Mouse (Mus musculus): ENCODE results near the gene Ankrd27. TPM values are rescaled to one million over a fixed set of nuclear protein-coding genes. Genes with fewer than 3 reads are reported as not detected.

Gene Ankrd27
- total RNA-seq, 2 experiments from 2014 or later, result 30.5 to 32.1 TPM

- peak in 1 of 2 experiments; percentile 26 for DNase-seq (ENCODE audit: low spot score in 2 of 2)
These were observed 101.2 kb downstream of the Ankrd27 start for GRCm38 (mm10) chr7:35687229-35687628.

DNA sequence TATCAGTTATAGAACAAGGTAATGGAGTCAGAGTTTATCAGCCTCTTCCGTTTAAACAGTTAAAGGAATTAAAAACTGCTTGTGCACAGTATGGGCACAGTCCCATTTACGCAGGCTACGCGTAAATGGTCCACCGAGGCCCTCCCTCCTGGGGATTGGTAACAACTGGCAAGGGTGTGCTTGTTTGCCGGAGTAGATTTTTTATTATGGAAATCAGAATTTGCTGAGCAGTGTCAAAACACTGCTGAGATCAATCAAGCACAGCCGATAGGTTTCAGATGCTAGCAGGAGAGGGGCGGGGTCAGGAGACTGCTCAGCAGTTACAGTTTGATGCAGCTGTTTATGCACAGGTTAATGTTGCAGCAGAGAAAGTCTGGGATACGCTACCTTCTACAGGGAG is 102.2 kb downstream of the Ankrd27 start:
- no peak for DNase-seq (ENCODE audit: low spot score in 2 of 2)

Other genes starting within 250 kb of the Ankrd27 start
- gene Faap24, start 189.4 kb upstream of the Ankrd27 start, total RNA-seq (2021), result 1 to 10 TPM; 3.0 to 3.4 TPM
- 10 to 100 TPM; 10.7 to 14.7 TPM for gene Cep89, start 189.2 kb upstream of the Ankrd27 start, total RNA-seq (2021)
- gene Slc7a9, start 137.4 kb upstream of the Ankrd27 start, total RNA-seq (2021), result not detected
- not detected for gene Tdrd12, start 48.5 kb upstream of the Ankrd27 start, total RNA-seq (2021)
- 10 to 100 TPM; 29.1 to 30.9 TPM for gene Nudt19, start 29.9 kb upstream of the Ankrd27 start, total RNA-seq (2021)
- gene Rgs9bp, start 662 bp upstream of the Ankrd27 start, total RNA-seq (2021), result under 1 TPM; 0.22 to 0.52 TPM
- 100 to 1,000 TPM; 122 to 147 TPM for gene Pdcd5, start 61.3 kb downstream of the Ankrd27 start, total RNA-seq (2021)
- 10 to 100 TPM; 19.1 to 23.2 TPM for gene Dpy19l3, start 168.2 kb downstream of the Ankrd27 start, total RNA-seq (2021)
- 10 to 100 TPM; 31.8 to 32.5 TPM for gene Zfp507, start 216.8 kb downstream of the Ankrd27 start, total RNA-seq (2021)

All from gastrocnemius, postnatal 4 days (tissue).